Mouse (Mus musculus) myocyte (in vitro differentiated cells): ENCODE measurements around the gene Ephx1. TPM values are rescaled to one million over a fixed set of nuclear protein-coding genes. Genes with fewer than 3 reads are reported as not detected.

Experiments
- H3K27me3 ChIP-seq: one replicate; pipeline ENCODE4 v1.6.1; 2011; ENCODE audit not compliant: control insufficient read depth, insufficient read depth, insufficient read length
- H3K36me3 ChIP-seq: one replicate; pipeline ENCODE4 v1.6.1; 2011; ENCODE audit not compliant: control insufficient read depth, insufficient read depth
- H3K4me2 ChIP-seq: one replicate; pipeline ENCODE4 v1.6.1; 2011; ENCODE audit warnings: low read depth, control low read depth
- H3K4me3 ChIP-seq: one replicate; pipeline ENCODE4 v1.5.1; 2011; ENCODE audit warnings: mild to moderate bottlenecking, control low read depth, moderate library complexity
- H3K79me2 ChIP-seq: one replicate; pipeline ENCODE4 v1.6.1; 2011; ENCODE audit not compliant: control insufficient read depth, insufficient read depth
- H3ac ChIP-seq: one replicate; pipeline ENCODE4 v1.6.1; 2011; ENCODE audit not compliant: control insufficient read depth, insufficient read length
- CEBPB ChIP-seq: IDR thresholded peaks from 2 replicates; pipeline ENCODE4 v1.6.1; 2011; ENCODE audit warnings: mild to moderate bottlenecking, moderate library complexity; ENCODE audit not compliant: poor library complexity, insufficient read depth, severe bottlenecking
- E2F4 ChIP-seq: IDR thresholded peaks from one replicate; pipeline ENCODE4 v1.6.1; 2011; ENCODE audit warnings: mild to moderate bottlenecking, control low read depth, moderate library complexity; ENCODE audit not compliant: insufficient read depth
- MAX ChIP-seq: IDR thresholded peaks from one replicate; pipeline ENCODE4 v1.6.1; 2011; ENCODE audit warnings: low read depth, mild to moderate bottlenecking, control low read depth
- MYOD1 ChIP-seq, 3 experiments: IDR thresholded peaks; one replicate each; pipeline ENCODE4 v1.6.1; 2011; ENCODE audit warnings: control low read depth in 2 of 3, low read depth in 2 of 3, mild to moderate bottlenecking in 2 of 3, moderate library complexity in 1 of 3; ENCODE audit not compliant: insufficient read length in 2 of 3, control insufficient read depth in 1 of 3
- MYOG ChIP-seq, 3 experiments: IDR thresholded peaks; one replicate each; pipeline ENCODE4 v1.6.1; 2011; ENCODE audit warnings: control low read depth in 2 of 3, low read depth in 2 of 3, mild to moderate bottlenecking in 2 of 3; ENCODE audit not compliant: insufficient read length in 2 of 3, control insufficient read depth in 1 of 3, insufficient read depth in 1 of 3
- POLR2A ChIP-seq: IDR thresholded peaks from one replicate; pipeline ENCODE4 v1.6.1; 2011; ENCODE audit warnings: low read depth, mild to moderate bottlenecking, control low read depth, moderate library complexity; ENCODE audit not compliant: insufficient read length
- POLR2AphosphoS2 ChIP-seq: IDR thresholded peaks from one replicate; pipeline ENCODE4 v1.6.1; 2011; ENCODE audit warnings: low read depth, control low read depth; ENCODE audit not compliant: insufficient read length
- REST ChIP-seq: IDR thresholded peaks from one replicate; pipeline ENCODE4 v1.6.1; 2011; ENCODE audit warnings: mild to moderate bottlenecking, control low read depth, moderate library complexity; ENCODE audit not compliant: insufficient read depth, insufficient read length
- SRF ChIP-seq: IDR thresholded peaks from one replicate; pipeline ENCODE4 v1.6.1; 2011; ENCODE audit warnings: low read depth; ENCODE audit not compliant: control insufficient read depth, insufficient read length
- TCF12 ChIP-seq: IDR thresholded peaks from one replicate; pipeline ENCODE4 v1.6.1; 2011; ENCODE audit warnings: mild to moderate bottlenecking, control low read depth; ENCODE audit not compliant: poor library complexity, insufficient read depth, severe bottlenecking
- TCF3 ChIP-seq: IDR thresholded peaks from one replicate; pipeline ENCODE4 v1.6.1; 2011; ENCODE audit warnings: low read depth, control low read depth; ENCODE audit not compliant: insufficient read length
- USF1 ChIP-seq: IDR thresholded peaks from one replicate; pipeline ENCODE4 v1.6.1; 2011; ENCODE audit warnings: low read depth, mild to moderate bottlenecking, control low read depth, moderate library complexity
- polyA plus RNA-seq: library from polyadenylated mRNA; unstranded; fragments of >200 nt; fragmentation: generic; extraction: Trizol; gene quantifications from one replicate; pipeline ENCODE4 v1.2.1, GENCODE M21; 2012; ENCODE audit warnings: missing spikeins

Ephx1 gene
- polyA plus RNA-seq, 1 experiment: 116 TPM

DNA sequence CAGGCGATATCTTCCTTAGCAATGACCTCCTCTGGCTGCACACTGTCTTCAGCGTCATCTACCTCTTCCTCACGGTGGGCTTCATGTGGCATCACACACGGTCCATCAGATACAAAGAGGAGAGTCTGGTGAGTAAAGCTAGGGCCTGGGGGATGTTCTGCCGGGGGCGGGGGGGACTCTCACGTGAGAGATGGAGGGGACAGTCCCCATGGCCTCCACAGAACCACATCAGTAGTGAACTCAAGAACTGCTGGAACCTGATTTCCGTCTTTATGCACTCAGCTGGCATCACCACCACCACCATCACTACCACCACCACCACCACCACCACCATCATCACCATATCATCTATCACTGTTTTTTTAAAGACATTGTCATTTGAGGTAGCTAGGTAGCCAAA is 64.3 kb downstream of the Ephx1 start:
- H3K4me2 ChIP-seq: no peak overlapping the region
- H3K4me3 ChIP-seq: no peak overlapping the region
- H3K79me2 ChIP-seq: no peaks in the 10 kb centered on the region
- H3K27me3 ChIP-seq: no peaks in the 10 kb centered on the region
- no peak overlapping the region for H3ac ChIP-seq
- H3K36me3 ChIP-seq: peaks cover 32% of the 10 kb centered on the region
- TF ChIP-seq MAX (no peak), E2F4 (no peak), POLR2A (no peak), MYOG (IDR thresholded peaks at IDR 0.05; ENCODE audit: control insufficient read depth in 1 of 3, insufficient read depth in 1 of 3, insufficient read length in 2 of 3, low read depth in 2 of 3) (no peak), USF1 (no peak), MYOD1 (IDR thresholded peaks at IDR 0.05; ENCODE audit: control insufficient read depth in 1 of 3, insufficient read length in 2 of 3, low read depth in 2 of 3) (no peak), CEBPB (no peak), REST (no peak), TCF12 (no peak), TCF3 (no peak), SRF (no peak), POLR2AphosphoS2 (no peak)

DNA sequence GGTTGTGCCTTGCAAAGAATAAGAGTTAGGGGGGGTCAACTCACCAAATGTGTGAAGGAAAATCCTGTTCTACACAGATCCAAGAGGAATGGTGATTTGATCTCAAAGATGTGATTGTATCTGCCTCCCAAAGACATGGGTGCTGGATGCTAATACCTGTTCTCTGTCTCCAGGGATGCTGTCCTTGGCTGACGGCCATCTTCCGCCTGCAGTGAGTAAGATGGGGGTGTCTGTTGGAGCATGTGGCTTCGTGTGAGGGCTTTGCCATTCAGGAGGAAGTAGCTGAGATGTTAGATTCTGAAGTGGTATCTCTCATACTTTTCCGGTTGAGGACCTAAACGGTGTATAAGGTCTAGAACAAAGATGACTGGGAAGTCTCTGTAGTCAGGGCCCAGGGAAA is 67.9 kb downstream of the Ephx1 start:
- TF ChIP-seq POLR2AphosphoS2 (no peak), USF1 (no peak), MAX (no peak), MYOG (IDR thresholded peaks at IDR 0.05; ENCODE audit: control insufficient read depth in 1 of 3, insufficient read depth in 1 of 3, insufficient read length in 2 of 3, low read depth in 2 of 3) (no peak), CEBPB (no peak), E2F4 (no peak), TCF3 (no peak), REST (no peak), SRF (no peak), TCF12 (no peak), MYOD1 (IDR thresholded peaks at IDR 0.05; ENCODE audit: control insufficient read depth in 1 of 3, insufficient read length in 2 of 3, low read depth in 2 of 3) (no peak), POLR2A (no peak)
- Histone ChIP-seq H3K4me2 (no peak overlapping the region), H3ac (no peak overlapping the region), H3K79me2 (no peaks in the 10 kb centered on the region), H3K36me3 (peaks cover 26% of the 10 kb centered on the region), H3K4me3 (no peak overlapping the region), H3K27me3 (no peaks in the 10 kb centered on the region)

DNA sequence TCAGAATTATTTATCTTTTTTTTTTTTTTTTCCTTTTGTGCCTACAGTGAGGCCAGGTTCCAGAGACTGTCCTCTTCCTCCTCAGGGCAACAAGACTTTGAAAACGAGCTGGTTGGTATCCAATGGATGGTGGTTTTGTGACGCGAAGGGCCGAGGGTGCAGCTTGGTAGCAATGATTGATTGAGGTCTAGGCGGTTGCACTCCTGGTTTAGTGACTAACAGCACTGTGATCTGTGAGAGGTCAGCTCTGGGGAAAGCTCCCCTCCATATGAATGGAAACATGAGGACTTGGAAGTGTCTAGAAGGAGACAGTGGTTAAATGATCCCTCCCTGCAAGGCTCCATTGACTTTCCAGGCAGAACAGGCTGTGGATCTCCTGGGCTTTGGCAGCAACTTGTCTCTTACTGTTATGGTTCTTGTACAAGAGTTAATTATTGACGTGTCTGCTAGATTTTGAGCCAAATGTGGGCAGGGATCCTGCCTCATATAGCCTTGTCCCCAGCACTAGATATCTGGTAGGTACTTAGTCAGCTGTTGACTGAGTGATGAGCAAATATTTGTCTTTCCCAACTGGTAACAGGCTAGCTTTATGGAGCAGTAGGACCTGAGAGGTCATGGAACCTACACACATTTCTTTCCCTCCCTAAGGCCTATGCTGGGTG is 68.5 kb downstream of the Ephx1 start:
- no peak overlapping the region for H3K4me2 ChIP-seq
- TF ChIP-seq E2F4: no peak
- TF ChIP-seq MAX: no peak
- no peak for TF ChIP-seq MYOD1 (IDR thresholded peaks at IDR 0.05; ENCODE audit: control insufficient read depth in 1 of 3, insufficient read length in 2 of 3, low read depth in 2 of 3)
- no peak for TF ChIP-seq POLR2AphosphoS2
- TF ChIP-seq POLR2A: no peak
- no peak for TF ChIP-seq CEBPB
- no peak for TF ChIP-seq SRF
- TF ChIP-seq TCF12: no peak
- no peak for TF ChIP-seq REST
- TF ChIP-seq USF1: no peak
- TF ChIP-seq MYOG (IDR thresholded peaks at IDR 0.05; ENCODE audit: control insufficient read depth in 1 of 3, insufficient read depth in 1 of 3, insufficient read length in 2 of 3, low read depth in 2 of 3): no peak
- H3K79me2 ChIP-seq: no peaks in the 10 kb centered on the region
- no peaks in the 10 kb centered on the region for H3K27me3 ChIP-seq
- no peak overlapping the region for H3ac ChIP-seq
- H3K36me3 ChIP-seq: peaks cover 30% of the 10 kb centered on the region
- no peak overlapping the region for H3K4me3 ChIP-seq

DNA sequence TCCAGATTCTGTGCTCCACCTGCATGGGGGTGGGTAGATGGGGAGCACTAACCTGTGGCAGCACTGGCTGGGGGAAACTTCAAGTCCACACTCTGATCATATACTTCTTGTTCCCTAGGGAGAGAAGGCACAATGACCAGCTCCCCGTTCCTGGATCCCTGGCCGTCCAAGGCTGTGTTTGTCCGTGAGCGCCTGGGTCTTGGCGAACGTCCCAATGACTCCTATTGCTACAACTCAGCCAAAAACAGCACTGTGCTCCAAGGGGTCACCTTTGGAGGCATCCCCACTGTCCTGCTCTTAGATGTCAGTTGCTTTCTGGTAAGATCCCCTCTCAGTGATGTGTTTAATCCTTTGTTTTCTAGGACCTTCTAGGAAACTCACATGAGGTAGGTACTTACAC is 74.3 kb downstream of the Ephx1 start:
- Histone ChIP-seq H3K36me3 (peaks cover 15% of the 10 kb centered on the region), H3K4me3 (no peak overlapping the region), H3K27me3 (no peaks in the 10 kb centered on the region), H3ac (no peak overlapping the region), H3K79me2 (peaks cover 4% of the 10 kb centered on the region), H3K4me2 (no peak overlapping the region)
- TF ChIP-seq E2F4 (no peak), MAX (no peak), POLR2AphosphoS2 (no peak), POLR2A (no peak), TCF3 (no peak), CEBPB (no peak), TCF12 (no peak), MYOG (IDR thresholded peaks at IDR 0.05; ENCODE audit: control insufficient read depth in 1 of 3, insufficient read depth in 1 of 3, insufficient read length in 2 of 3, low read depth in 2 of 3) (no peak), MYOD1 (IDR thresholded peaks at IDR 0.05; ENCODE audit: control insufficient read depth in 1 of 3, insufficient read length in 2 of 3, low read depth in 2 of 3) (no peak), USF1 (no peak), SRF (no peak), REST (no peak)
